ENCODE assay signal across 9 mouse cellular contexts in the genomic region with DNA sequence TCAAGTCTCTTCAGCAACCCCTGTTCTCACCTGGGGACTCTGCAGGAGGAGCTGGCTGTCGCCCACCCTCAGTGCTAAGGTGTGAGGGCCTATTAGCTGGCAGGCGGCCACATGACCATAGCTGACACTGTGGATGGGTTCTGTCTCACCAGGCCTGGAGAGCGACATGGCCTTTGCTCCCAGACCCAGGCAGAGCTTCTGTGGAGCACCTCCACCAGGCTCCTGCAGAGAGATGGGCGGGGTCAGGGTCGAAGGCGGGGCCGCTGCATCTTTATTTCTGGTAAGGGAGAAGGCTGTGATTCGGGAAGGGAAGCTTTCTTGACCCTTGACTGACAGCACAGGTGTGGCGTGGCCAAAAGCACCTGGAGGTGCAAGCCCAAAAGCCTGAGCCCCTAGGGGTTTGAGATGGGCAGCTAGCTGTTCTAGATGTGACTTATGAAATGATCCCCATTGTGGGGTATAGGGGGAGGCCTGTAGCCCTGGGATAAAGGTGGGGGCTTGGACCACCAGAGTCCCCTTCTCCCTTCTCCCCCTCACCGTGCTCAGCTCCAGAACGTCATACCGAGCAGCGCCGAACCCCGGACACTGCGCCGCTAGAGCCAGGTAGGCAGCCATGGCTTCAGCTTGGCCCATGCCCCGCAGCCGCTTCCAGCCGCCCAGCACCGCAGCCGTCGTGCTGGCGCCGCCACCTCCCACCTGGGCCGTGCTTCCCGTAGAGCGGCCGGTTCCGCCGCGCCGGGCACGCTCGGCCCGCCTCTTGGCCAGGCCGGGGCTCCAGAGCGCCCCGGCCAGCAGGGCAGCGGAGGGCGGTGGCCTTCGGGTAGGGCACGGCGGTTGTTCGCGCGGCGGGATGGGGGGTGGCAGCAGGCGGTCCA. TPM values are rescaled to one million over a fixed set of nuclear protein-coding genes. Genes with fewer than 3 reads are reported as not detected.
DNase-seq lines count a peak whose midpoint lies in the region; ATAC-seq lines count a peak whose summit lies in the region.
"Had no signal": no experiment of that assay in that cellular context is flagged by ENCODE, and none has a peak within 500 bp of the region (broad histone marks: within the 10 kb centered on the region; RNA-seq: fewer than 3 reads in every experiment).

No protein-coding gene starts in this region.

- peak overlapping the region; percentile 44 for H3K4me2 ChIP-seq in hindbrain, embryonic 15.5 days
- peak overlapping the region; percentile 57 for H3K4me2 ChIP-seq in liver, embryonic 12.5 days

- H3K4me1 ChIP-seq in hindbrain, embryonic 15.5 days (replicated peaks): peaks cover 11% of the 10 kb centered on the region
- peaks cover 34% of the 10 kb centered on the region for H3K4me1 ChIP-seq in liver, embryonic 12.5 days

- peak; percentile 62 for DNase-seq in testis, postnatal 10 days (ENCODE audit: low spot score)
- no peak for DNase-seq in testis, postnatal 14 days (ENCODE audit: low spot score)
- DNase-seq in yolk sac, embryonic 10.5 days (ENCODE audit: low spot score): peak; percentile 70
- no peak for DNase-seq in ovary, postnatal 14 days (ENCODE audit: low spot score)
- DNase-seq in adrenal gland, adult (ENCODE audit: inconsistent age in 2 of 2, low spot score in 1 of 2): no peak
- no peak for DNase-seq in gastrocnemius, postnatal 4 days (ENCODE audit: low spot score in 2 of 2)

- ATAC-seq in hindbrain, embryonic 15.5 days (ENCODE audit: low FRiP score, low read depth): no peak
- ATAC-seq in liver, embryonic 12.5 days: no peak

- no peak overlapping the region for H3K27ac ChIP-seq in hindbrain, embryonic 15.5 days (replicated peaks)
- no peak overlapping the region for H3K27ac ChIP-seq in liver, embryonic 12.5 days

- H3K4me3 ChIP-seq in hindbrain, embryonic 15.5 days: peak overlapping the region; percentile 21
- H3K4me3 ChIP-seq in liver, embryonic 12.5 days: peak overlapping the region; percentile 32

- no peaks in the 10 kb centered on the region for H3K9me3 ChIP-seq in hindbrain, embryonic 15.5 days
- no peaks in the 10 kb centered on the region for H3K9me3 ChIP-seq in liver, embryonic 12.5 days (replicated peaks)

- H3K36me3 ChIP-seq in hindbrain, embryonic 15.5 days: peaks cover 28% of the 10 kb centered on the region
- H3K36me3 ChIP-seq in liver, embryonic 12.5 days: peaks cover 13% of the 10 kb centered on the region; the same call in 1 of the 2 replicates

- no peak overlapping the region for H3K9ac ChIP-seq in hindbrain, embryonic 15.5 days
- H3K9ac ChIP-seq in liver, embryonic 12.5 days: no peak overlapping the region

- WGBS in hindbrain, embryonic 15.5 days: 19% methylated on average over 48 of the region's 49 CpGs
- WGBS in liver, embryonic 12.5 days (ENCODE audit: insufficient replicate concordance): 23% methylated on average over 49 of the region's 49 CpGs

- peaks cover 59% of the 10 kb centered on the region for H3K27me3 ChIP-seq in hindbrain, embryonic 15.5 days
- peaks cover 98% of the 10 kb centered on the region for H3K27me3 ChIP-seq in liver, embryonic 12.5 days (replicated peaks)

RNA-seq across cellular contexts. Expression of gene Cntnap1, which starts 6.6 kb away (rescaled TPM):
- polyA plus RNA-seq in hindbrain, embryonic 15.5 days (2015; fragmentation: Nextera tagmentation; extraction: Ambion mirVana): 7.5 and 8.0 TPM in 2 replicates
- polyA plus RNA-seq in liver, embryonic 12.5 days (2016; fragmentation: Nextera tagmentation; extraction: Ambion mirVana): 0.17 and 0.26 TPM in 2 replicates
- 1 to 10 TPM; 3.2 to 4.1 TPM for total RNA-seq in gastrocnemius, postnatal 4 days (2021)

RNA-seq across cellular contexts. Expression of gene Plekhh3, which starts 7.4 kb away (rescaled TPM):
- 9.5 and 11.8 TPM in 2 replicates for polyA plus RNA-seq in hindbrain, embryonic 15.5 days (2015; fragmentation: Nextera tagmentation; extraction: Ambion mirVana)
- polyA plus RNA-seq in liver, embryonic 12.5 days (2016; fragmentation: Nextera tagmentation; extraction: Ambion mirVana): 2.7 and 2.8 TPM in 2 replicates
- 10 to 100 TPM; 39.5 to 41.4 TPM for total RNA-seq in gastrocnemius, postnatal 4 days (2021)

RNA-seq across cellular contexts. Expression of gene Tubg2, which starts 8.0 kb away (rescaled TPM):
- 48.0 and 53.1 TPM in 2 replicates for polyA plus RNA-seq in hindbrain, embryonic 15.5 days (2015; fragmentation: Nextera tagmentation; extraction: Ambion mirVana)
- 0.57 and 0.62 TPM in 2 replicates for polyA plus RNA-seq in liver, embryonic 12.5 days (2016; fragmentation: Nextera tagmentation; extraction: Ambion mirVana)
- 1 to 10 TPM; 6.8 TPM for total RNA-seq in gastrocnemius, postnatal 4 days (2021)
- total RNA-seq: liver, adult 2 months had no signal

RNA-seq across cellular contexts. Expression of gene Ccr10, which starts 11.5 kb away (rescaled TPM):
- 0.63 and 0.70 TPM in 2 replicates for polyA plus RNA-seq in hindbrain, embryonic 15.5 days (2015; fragmentation: Nextera tagmentation; extraction: Ambion mirVana)
- 0.07 TPM in 1 of 2 replicates, not detected in the other for polyA plus RNA-seq in liver, embryonic 12.5 days (2016; fragmentation: Nextera tagmentation; extraction: Ambion mirVana)
- total RNA-seq in gastrocnemius, postnatal 4 days (2021): under 1 TPM; 0.36 to 0.37 TPM
- total RNA-seq: liver, adult 2 months had no signal

RNA-seq across cellular contexts. Expression of gene Tubg1, which starts 44.0 kb away (rescaled TPM):
- polyA plus RNA-seq in hindbrain, embryonic 15.5 days (2015; fragmentation: Nextera tagmentation; extraction: Ambion mirVana): 78.0 and 79.8 TPM in 2 replicates
- 55.2 and 59.6 TPM in 2 replicates for polyA plus RNA-seq in liver, embryonic 12.5 days (2016; fragmentation: Nextera tagmentation; extraction: Ambion mirVana)
- 10 to 100 TPM; 39.3 to 42.1 TPM for total RNA-seq in gastrocnemius, postnatal 4 days (2021)

Comparison
In these comparisons a context has a peak if more than half of its experiments do, and no peak if none do; other contexts are left out.
1. DNase-seq: peak in testis, postnatal 10 days (single experiment) and yolk sac, embryonic 10.5 days (single experiment); none in testis, postnatal 14 days (single experiment), ovary, postnatal 14 days (single experiment), adrenal gland, adult (0 of 2) and gastrocnemius, postnatal 4 days (0 of 2).
2. RNA of gene Tubg2, which starts 8.0 kb away (polyA plus RNA-seq): 48.0 to 53.1 TPM in hindbrain, embryonic 15.5 days; 0.57 to 0.62 TPM in liver, embryonic 12.5 days; every median in the first group is over 10 times any median in the second.